Mouse (Mus musculus) midbrain, embryonic 15.5 days (tissue): ENCODE results near the gene Phactr2. TPM values are rescaled to one million over a fixed set of nuclear protein-coding genes. Genes with fewer than 3 reads are reported as not detected.

ENCODE experiments used
- ATAC-seq: fragments of 200-750 bp; cut with Nextera tagmentation; replicated peaks from 2 replicates; pipeline ENCODE4 v1.8.0; 2017; ENCODE audit warnings: moderate TSS enrichment
- H3K27ac ChIP-seq: fragments of 300-500 bp; sonication (generic); 2 replicates; pipeline ENCODE4 v1.5.1; 2015; ENCODE audit warnings: mild to moderate bottlenecking, inconsistent platforms
- H3K27me3 ChIP-seq: fragments of 300-500 bp; sonication (generic); replicated peaks from 2 replicates; pipeline ENCODE4 v1.6.1; 2015; ENCODE audit warnings: inconsistent platforms
- H3K36me3 ChIP-seq: fragments of 300-500 bp; sonication (generic); replicated peaks from 2 replicates; pipeline ENCODE4 v1.6.1; 2015; ENCODE audit warnings: inconsistent platforms
- H3K4me1 ChIP-seq: fragments of 300-500 bp; sonication (generic); 2 replicates; pipeline ENCODE4 v1.6.1; 2015; ENCODE audit warnings: inconsistent platforms
- H3K4me2 ChIP-seq: fragments of 300-500 bp; sonication (generic); 2 replicates; pipeline ENCODE4 v1.6.1; 2015; ENCODE audit warnings: inconsistent platforms, mild to moderate bottlenecking, moderate library complexity
- H3K4me3 ChIP-seq: fragments of 300-500 bp; sonication (generic); 2 replicates; pipeline ENCODE4 v1.5.1; 2015; ENCODE audit warnings: mild to moderate bottlenecking, inconsistent platforms
- H3K9ac ChIP-seq: fragments of 300-500 bp; sonication (generic); 2 replicates; pipeline ENCODE4 v1.6.1; 2015; ENCODE audit warnings: mild to moderate bottlenecking, inconsistent platforms
- H3K9me3 ChIP-seq: fragments of 300-500 bp; sonication (generic); 2 replicates; pipeline ENCODE4 v1.6.1; 2016; ENCODE audit warnings: inconsistent platforms
- WGBS: fragments of 180-500 bp; shearing (Covaris S2); methylation state at CpG from one replicate; pipeline ENCODE4 v1.1.7; 2015; ENCODE audit warnings: mixed read lengths; 5-methylcytosine and 5-hydroxymethylcytosine counted together
- polyA plus RNA-seq: library from polyadenylated mRNA; unstranded; fragments of >200 nt; fragmentation: Nextera tagmentation; extraction: Ambion mirVana; gene quantifications from 2 replicates; pipeline ENCODE4 v1.2.1, GENCODE M21; 2015

Gene Phactr2
- polyA plus RNA-seq, 1 experiment from 2014 or later, result 7.5 TPM

DNA sequence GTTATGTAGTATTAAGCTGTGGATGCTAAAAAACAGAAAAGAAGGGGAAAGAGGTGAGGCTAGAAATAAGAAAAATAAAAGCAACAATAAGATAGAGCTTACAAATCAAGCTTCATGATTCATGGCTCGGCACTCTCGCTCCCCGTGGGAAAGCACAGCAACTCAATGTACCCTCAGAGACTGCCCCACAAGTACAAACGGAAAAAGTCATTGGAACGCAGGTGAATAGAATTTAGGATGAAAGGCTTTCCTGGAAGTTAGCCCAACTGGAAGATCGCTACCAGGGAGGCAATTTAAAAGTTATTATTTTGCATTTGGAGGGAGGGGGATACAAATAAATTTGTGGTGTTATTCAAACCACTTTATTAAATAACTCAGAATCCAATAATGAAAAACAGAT, 138.9 kb downstream of the Phactr2 start:
- Histone ChIP-seq H3K4me2 (no peak overlapping the region), H3K36me3 (no peaks in the 10 kb centered on the region), H3K9me3 (no peaks in the 10 kb centered on the region), H3K9ac (no peak overlapping the region), H3K27ac (no peak overlapping the region), H3K4me3 (no peak overlapping the region), H3K27me3 (no peaks in the 10 kb centered on the region), H3K4me1 (peaks cover 13% of the 10 kb centered on the region)
- no peak for ATAC-seq
- WGBS, result 53% methylated on average over 6 of the region's 6 CpGs

DNA sequence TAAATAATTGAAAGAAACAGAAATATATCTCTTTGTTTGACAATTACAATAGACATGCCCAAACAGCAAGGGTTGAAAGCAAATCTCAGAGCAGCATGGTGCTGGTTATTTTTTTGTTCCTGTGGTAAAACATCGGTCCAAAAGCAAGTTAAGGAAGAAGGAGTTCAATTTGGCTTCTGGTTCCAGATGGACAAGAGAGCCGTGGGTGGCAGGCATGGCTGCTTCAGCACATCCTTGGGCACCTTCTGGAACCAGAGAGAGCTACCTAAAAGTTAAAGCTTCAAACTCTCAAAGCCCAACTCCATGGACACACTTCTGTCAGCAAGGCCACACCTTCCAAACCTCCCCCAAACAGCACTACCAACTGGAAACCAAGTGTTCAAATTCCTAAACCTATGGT, 140.4 kb downstream of the Phactr2 start:
- Histone ChIP-seq H3K9ac (no peak overlapping the region), H3K9me3 (no peaks in the 10 kb centered on the region), H3K4me2 (no peak overlapping the region), H3K27me3 (no peaks in the 10 kb centered on the region), H3K36me3 (no peaks in the 10 kb centered on the region), H3K27ac (no peak overlapping the region), H3K4me3 (no peak overlapping the region), H3K4me1 (peaks cover 13% of the 10 kb centered on the region)
- no peak for ATAC-seq
- 84% methylated on average over 2 of the region's 2 CpGs for WGBS

DNA sequence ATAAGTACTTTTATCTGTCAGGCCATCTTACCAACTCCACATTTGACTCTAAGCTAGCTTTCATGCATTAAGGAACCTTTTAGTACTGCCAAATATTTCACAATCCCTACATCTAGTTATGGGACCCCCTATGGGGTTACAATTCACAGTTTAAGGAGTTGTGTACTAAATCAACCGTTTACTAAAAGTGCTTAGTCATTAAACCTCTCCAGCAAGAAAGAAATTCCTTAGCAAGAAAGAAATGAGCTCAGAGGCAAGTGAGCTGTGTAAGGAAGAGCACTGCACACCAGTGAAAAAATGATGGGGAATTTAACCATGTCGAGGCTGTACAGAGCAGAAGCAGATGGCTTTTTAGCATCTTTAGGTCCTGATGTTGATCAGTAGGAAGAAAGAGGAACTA, 141.2 kb downstream of the Phactr2 start:
- Histone ChIP-seq H3K4me1 (peaks cover 13% of the 10 kb centered on the region), H3K4me2 (no peak overlapping the region), H3K36me3 (no peaks in the 10 kb centered on the region), H3K27me3 (no peaks in the 10 kb centered on the region), H3K27ac (no peak overlapping the region), H3K9me3 (no peaks in the 10 kb centered on the region), H3K9ac (no peak overlapping the region), H3K4me3 (no peak overlapping the region)
- no peak for ATAC-seq
- WGBS, result 52% methylated on average over 2 of the region's 2 CpGs

DNA sequence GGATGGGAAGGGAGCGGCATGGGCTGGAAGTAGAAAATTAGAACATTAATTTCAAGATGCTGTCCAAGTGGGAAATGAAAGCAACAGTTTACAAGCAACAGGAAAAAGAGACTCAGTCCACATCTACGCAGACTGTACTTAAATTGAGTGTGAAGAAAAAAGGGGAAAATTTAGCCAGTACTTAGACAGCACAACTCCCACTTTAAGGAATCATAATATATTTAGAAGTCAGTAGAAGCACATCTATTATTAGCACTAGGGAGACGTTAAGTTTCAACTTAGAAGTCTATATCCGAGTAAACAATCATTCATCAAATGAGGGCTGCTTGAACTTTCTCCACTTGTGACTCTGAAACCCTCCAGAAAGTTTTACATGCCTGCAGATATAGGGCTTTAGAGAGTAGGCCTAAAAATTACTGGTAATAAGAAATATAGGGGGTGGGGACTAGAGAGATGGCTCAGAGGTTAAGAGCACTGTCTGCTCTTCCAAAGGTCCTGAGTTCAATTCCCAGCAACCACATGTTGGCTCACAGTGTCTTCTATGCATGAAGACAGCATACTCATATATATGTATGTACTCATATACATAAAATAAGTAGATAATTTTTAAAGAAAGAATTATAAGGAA, 142.7 kb downstream of the Phactr2 start:
- 87% methylated on average over 4 of the region's 4 CpGs for WGBS
- H3K4me3 ChIP-seq, result no peak overlapping the region
- H3K9me3 ChIP-seq, result no peaks in the 10 kb centered on the region
- H3K4me1 ChIP-seq, result peaks cover 5% of the 10 kb centered on the region
- H3K9ac ChIP-seq, result no peak overlapping the region
- H3K27me3 ChIP-seq, result no peaks in the 10 kb centered on the region
- H3K36me3 ChIP-seq, result no peaks in the 10 kb centered on the region
- no peak overlapping the region for H3K4me2 ChIP-seq
- ATAC-seq, result no peak
- H3K27ac ChIP-seq, result no peak overlapping the region

DNA sequence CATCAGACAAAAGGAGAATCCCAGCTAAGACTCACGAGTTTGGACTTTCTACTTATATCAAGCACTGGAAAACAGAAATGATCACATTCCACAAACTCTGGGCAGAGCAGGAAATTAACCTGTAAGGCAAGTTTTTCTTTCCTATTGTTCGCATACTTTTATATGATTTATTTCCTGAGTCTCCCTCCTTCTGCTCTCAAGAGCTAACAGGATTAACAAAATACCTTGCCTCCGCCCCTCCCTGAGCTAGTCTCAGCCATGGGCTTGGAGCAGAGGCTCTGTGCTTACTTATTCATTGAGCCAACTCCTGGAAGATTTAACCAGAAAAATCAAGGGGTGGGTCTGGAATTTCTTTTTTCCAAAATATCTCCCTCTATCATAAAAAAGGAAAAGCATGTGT, 145.6 kb downstream of the Phactr2 start:
- H3K4me1 ChIP-seq, result peaks cover 2% of the 10 kb centered on the region
- ATAC-seq, result no peak
- no peak overlapping the region for H3K4me3 ChIP-seq
- H3K9ac ChIP-seq, result no peak overlapping the region
- H3K9me3 ChIP-seq, result no peaks in the 10 kb centered on the region
- no peak overlapping the region for H3K27ac ChIP-seq
- H3K27me3 ChIP-seq, result no peaks in the 10 kb centered on the region
- 47% methylated on average over 3 of the region's 3 CpGs for WGBS
- H3K36me3 ChIP-seq, result no peaks in the 10 kb centered on the region
- H3K4me2 ChIP-seq, result no peak overlapping the region

DNA sequence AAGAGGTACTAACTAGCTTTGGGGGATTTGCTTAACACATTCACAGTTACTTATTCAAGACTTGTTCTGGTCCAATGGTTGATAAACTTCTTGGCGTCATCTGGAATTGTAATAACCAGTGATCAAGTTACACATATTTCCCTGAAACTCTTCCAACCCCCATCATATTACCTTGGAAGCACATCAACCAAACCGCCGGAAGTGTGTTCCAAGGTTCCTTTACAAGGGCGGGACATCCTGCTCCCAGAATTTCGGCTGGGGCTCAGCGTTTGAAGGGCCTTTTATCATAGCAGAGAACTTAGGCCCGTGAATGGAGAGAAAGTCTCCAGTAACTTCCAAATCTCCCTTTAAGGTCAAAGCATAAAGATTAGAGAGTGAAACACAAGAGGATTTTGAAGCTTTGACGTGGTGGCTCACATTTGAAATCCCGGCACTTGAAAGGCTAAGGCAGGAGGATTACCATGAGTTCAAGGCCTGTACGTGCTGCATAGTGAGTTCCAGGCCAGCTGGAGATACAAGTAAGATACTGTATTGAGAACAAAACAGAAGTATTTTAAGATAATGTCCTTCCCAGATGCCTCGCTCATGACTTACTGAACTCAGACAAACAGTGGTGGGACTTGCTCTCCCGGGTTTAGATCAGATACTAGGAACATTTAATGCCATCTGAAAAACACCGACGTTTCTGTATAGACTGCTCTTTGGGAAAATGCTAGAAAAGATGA, 147.9 kb downstream of the Phactr2 start:
- H3K9me3 ChIP-seq, result no peaks in the 10 kb centered on the region
- ATAC-seq, result no peak
- H3K27ac ChIP-seq, result no peak overlapping the region
- no peak overlapping the region for H3K9ac ChIP-seq
- H3K36me3 ChIP-seq, result no peaks in the 10 kb centered on the region
- 71% methylated on average over 14 of the region's 14 CpGs for WGBS
- H3K4me1 ChIP-seq, result peaks cover 9% of the 10 kb centered on the region
- no peak overlapping the region for H3K4me3 ChIP-seq
- H3K27me3 ChIP-seq, result no peaks in the 10 kb centered on the region
- no peak overlapping the region for H3K4me2 ChIP-seq

DNA sequence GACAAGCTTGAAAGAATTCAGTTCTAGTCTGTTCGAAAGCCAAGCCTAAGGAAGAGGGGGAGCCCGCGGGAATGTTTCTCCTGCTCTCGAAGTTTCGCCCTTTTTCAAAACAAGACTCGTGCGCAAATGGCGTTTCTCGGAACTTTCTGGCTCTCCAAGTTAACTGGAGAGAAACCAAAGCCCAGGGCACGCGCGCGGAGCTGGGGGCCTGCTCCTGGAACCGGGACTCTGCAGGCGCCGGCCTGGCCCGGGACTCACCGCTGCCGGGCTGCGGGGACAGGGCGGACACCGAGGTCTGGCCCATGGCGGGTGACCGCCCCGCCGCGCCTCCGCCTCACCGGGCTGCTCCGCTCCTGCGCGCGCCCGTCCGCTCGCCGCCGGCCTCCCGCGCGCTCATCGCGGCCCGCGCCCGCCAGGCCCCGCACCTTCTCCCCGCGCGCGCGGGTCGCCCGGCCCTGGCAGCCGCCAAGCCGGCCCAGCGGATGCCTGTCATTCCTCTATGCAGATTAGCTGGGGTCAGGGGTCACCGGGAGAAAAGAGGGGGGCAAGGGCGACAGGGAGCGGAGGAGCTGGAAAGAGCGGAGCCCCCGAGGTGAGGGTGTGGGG, 150.3 kb downstream of the Phactr2 start:
- H3K27me3 ChIP-seq, result no peaks in the 10 kb centered on the region
- peak overlapping the region; percentile 40; the same call in 1 of the 2 replicates for H3K27ac ChIP-seq
- H3K36me3 ChIP-seq, result no peaks in the 10 kb centered on the region
- peaks cover 9% of the 10 kb centered on the region for H3K4me1 ChIP-seq
- no peaks in the 10 kb centered on the region for H3K9me3 ChIP-seq
- H3K4me2 ChIP-seq, result peak overlapping the region; percentile 91
- WGBS, result under 1% methylated on average over 60 of the region's 62 CpGs
- H3K4me3 ChIP-seq, result peak overlapping the region; percentile 67
- peak overlapping the region; percentile 68 for H3K9ac ChIP-seq
- peak; percentile 90 for ATAC-seq

DNA sequence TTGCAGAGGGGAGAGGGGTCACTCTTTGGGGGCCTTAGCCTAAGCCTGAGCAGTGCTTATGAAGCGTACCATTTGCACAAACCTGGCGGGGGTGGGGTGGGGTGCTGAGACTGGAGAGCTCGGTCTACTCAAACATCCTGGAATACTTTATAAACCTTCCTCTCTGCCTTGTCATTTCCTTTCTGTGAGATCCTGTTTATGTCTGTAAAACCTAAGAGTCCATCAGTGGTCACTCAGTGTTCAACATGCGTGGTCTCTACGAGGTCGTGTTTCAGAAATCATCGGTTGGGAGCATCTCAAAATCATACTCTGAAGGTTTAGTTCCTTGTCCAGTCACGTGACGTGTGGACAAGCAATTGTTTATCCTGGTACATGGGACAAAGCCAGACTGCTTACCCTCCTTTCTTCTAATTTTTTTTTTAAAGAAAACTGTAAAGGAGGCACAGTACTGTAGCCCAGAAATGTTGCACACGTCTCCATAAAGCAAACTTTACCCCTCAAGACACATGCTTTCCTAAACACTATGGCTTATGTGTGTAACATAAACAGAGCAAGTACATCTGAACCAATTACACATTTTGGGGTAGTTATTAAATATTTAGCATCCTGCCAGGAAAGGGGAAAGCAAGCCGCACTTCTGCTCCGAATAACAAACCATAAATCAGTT, 150.9 kb downstream of the Phactr2 start:
- Histone ChIP-seq H3K4me3 (peak overlapping the region; percentile 67), H3K27me3 (no peaks in the 10 kb centered on the region), H3K9ac (peak overlapping the region; percentile 68; the same call in 1 of the 2 replicates), H3K36me3 (no peaks in the 10 kb centered on the region), H3K9me3 (no peaks in the 10 kb centered on the region), H3K4me2 (peak overlapping the region; percentile 91), H3K4me1 (peaks cover 9% of the 10 kb centered on the region), H3K27ac (no peak overlapping the region)
- ATAC-seq, result peak; percentile 35; the same call in 1 of the 2 replicates
- WGBS, result 20% methylated on average over 12 of the region's 12 CpGs

DNA sequence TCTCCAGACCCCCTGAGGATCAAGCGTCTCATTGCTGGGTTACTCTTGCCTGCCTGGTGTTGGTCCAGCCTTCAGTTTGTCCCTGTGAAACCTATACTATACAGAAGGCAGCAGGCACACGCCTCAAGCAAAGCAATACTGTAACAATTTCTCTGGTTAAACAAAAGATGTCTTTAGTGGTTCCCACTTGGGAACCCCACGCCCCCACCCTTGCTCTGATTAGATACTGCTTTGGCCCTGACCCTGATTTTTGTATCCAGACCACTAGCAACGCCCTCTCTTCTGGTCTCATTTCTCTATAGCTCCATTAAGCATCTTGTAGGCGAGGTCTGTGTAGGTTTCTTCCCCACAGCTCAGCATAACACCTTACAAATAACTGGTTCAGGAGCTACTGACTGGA, 159.2 kb downstream of the Phactr2 start:
- Histone ChIP-seq H3K27ac (no peak overlapping the region), H3K4me2 (no peak overlapping the region), H3K4me3 (no peak overlapping the region), H3K9ac (no peak overlapping the region), H3K9me3 (no peaks in the 10 kb centered on the region), H3K27me3 (no peaks in the 10 kb centered on the region), H3K4me1 (no peaks in the 10 kb centered on the region), H3K36me3 (no peaks in the 10 kb centered on the region)
- ATAC-seq, result no peak
- WGBS, result 75% methylated on average over 5 of the region's 5 CpGs

DNA sequence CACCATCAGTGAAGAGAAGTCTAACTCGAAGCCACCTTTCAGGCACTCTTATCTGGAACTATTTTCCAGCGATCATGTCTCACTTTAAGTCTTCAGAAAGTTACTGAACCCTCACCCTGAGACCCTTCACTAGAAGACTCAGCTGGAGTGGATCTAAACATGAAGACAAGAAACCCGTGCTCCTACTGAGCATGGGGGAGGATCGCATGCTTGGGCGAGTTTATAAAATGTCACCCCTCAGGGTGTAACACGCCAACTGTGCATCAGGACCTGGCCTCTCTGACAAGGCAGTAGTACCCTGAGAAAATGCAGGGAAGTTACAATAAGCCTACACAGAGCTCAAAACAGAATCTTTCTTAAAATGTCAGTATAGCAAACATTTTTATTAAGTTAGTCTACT, 161.6 kb downstream of the Phactr2 start:
- no peak overlapping the region for H3K4me3 ChIP-seq
- H3K9ac ChIP-seq, result no peak overlapping the region
- H3K36me3 ChIP-seq, result no peaks in the 10 kb centered on the region
- H3K4me1 ChIP-seq, result no peaks in the 10 kb centered on the region
- H3K27ac ChIP-seq, result no peak overlapping the region
- 38% methylated on average over 6 of the region's 6 CpGs for WGBS
- no peaks in the 10 kb centered on the region for H3K27me3 ChIP-seq
- no peaks in the 10 kb centered on the region for H3K9me3 ChIP-seq
- H3K4me2 ChIP-seq, result no peak overlapping the region
- no peak for ATAC-seq

DNA sequence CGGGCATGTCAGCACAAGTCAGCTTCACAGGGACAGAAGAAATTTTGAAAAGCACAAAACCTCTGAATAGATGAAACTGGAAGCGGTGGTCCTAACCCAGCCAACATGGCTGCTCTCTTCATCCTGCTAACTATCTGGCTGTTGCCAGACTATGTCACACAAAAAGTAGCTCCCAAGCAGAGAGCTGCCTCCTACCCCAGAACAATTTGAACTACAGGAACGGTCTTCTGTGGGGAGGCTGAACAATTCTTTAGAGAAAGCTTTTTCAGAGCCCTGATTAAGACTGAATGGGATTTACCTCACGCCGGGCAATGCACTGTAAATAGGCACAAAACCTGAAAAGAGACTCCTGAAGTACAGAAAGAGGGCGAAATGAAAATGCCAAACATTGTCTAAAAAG, 162.6 kb downstream of the Phactr2 start:
- WGBS, result 29% methylated on average over 6 of the region's 6 CpGs
- Histone ChIP-seq H3K4me2 (no peak overlapping the region), H3K4me1 (no peaks in the 10 kb centered on the region), H3K36me3 (no peaks in the 10 kb centered on the region), H3K9me3 (no peaks in the 10 kb centered on the region), H3K4me3 (no peak overlapping the region), H3K27me3 (no peaks in the 10 kb centered on the region), H3K9ac (no peak overlapping the region), H3K27ac (peak overlapping the region; percentile 38; the same call in 1 of the 2 replicates)
- no peak for ATAC-seq

DNA sequence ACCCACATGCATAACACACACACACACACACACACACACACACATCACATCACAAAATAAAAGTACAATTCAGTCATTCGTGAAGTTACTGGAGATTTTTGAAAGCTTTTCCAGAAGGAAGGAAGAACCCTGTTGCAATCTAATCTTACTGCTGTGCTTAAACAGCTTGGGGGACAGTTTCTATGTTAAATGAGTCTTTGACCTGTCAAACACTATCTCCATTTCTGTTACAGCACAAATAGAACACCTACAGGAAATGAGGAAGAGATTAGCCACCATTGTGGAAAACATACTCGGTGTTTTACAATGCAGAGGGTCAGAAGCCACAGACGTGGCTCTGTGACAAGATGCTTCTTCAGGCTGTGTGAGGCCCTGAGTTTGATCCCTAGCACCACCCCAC, 164.1 kb downstream of the Phactr2 start:
- no peaks in the 10 kb centered on the region for H3K36me3 ChIP-seq
- no peaks in the 10 kb centered on the region for H3K27me3 ChIP-seq
- H3K9ac ChIP-seq, result no peak overlapping the region
- no peak for ATAC-seq
- H3K27ac ChIP-seq, result no peak overlapping the region
- no peak overlapping the region for H3K4me3 ChIP-seq
- H3K4me1 ChIP-seq, result no peaks in the 10 kb centered on the region
- H3K9me3 ChIP-seq, result no peaks in the 10 kb centered on the region
- 70% methylated on average over 3 of the region's 3 CpGs for WGBS
- H3K4me2 ChIP-seq, result no peak overlapping the region
